Mouse (Mus musculus) CD8-positive naive resting alpha-beta T cell, adult 2 months (primary cell): ENCODE results near the gene Nxph1.

Experiments
- DNase-seq, 2 experiments: peaks; one replicate each; pipeline ENCODE4 v3.0.0; 2022; ENCODE audit warnings: low read depth in 2 of 2, low spot score in 2 of 2

Nxph1 gene

GRCm38 (mm10) chr6:8948131-8948470, at the start of gene Nxph1:
TSS of gene Nxph1 (plus strand) at chr6:8948431.
- DNase-seq: no peak

GRCm38 (mm10) chr6:8900021-8900728, 48.1 kb upstream of the Nxph1 start:
- DNase-seq: no peak

GRCm38 (mm10) chr6:8900729-8901122, 47.5 kb upstream of the Nxph1 start:
- no peak for DNase-seq

GRCm38 (mm10) chr6:8907917-8908316, 40.3 kb upstream of the Nxph1 start:
- no peak for DNase-seq

- no peak for DNase-seq
Measured at GRCm38 (mm10) chr6:8913404-8913803, 34.8 kb upstream of the Nxph1 start.

- no peak for DNase-seq
Measured at GRCm38 (mm10) chr6:8914682-8915081, 33.5 kb upstream of the Nxph1 start.

- DNase-seq: no peak
Measured at GRCm38 (mm10) chr6:8924481-8924880, 23.8 kb upstream of the Nxph1 start.

- DNase-seq: no peak
Measured at GRCm38 (mm10) chr6:8935241-8935640, 13.0 kb upstream of the Nxph1 start.

GRCm38 (mm10) chr6:8935705-8936104, 12.5 kb upstream of the Nxph1 start:
- no peak for DNase-seq

- no peak for DNase-seq
Measured at GRCm38 (mm10) chr6:8936168-8936567, 12.1 kb upstream of the Nxph1 start.

- no peak for DNase-seq
Measured at GRCm38 (mm10) chr6:8948471-8949411, 510 bp downstream of the Nxph1 start.

- DNase-seq: no peak
Measured at GRCm38 (mm10) chr6:8949665-8950201, 1.5 kb downstream of the Nxph1 start.

- DNase-seq: no peak
Measured at GRCm38 (mm10) chr6:8950611-8951325, 2.5 kb downstream of the Nxph1 start.

GRCm38 (mm10) chr6:8951326-8951695, 3.1 kb downstream of the Nxph1 start:
- DNase-seq: no peak

GRCm38 (mm10) chr6:8951884-8952590, 3.8 kb downstream of the Nxph1 start:
- DNase-seq: no peak

GRCm38 (mm10) chr6:8955817-8956529, 7.7 kb downstream of the Nxph1 start:
- no peak for DNase-seq

- DNase-seq: no peak
Measured at GRCm38 (mm10) chr6:8956743-8957528, 8.7 kb downstream of the Nxph1 start.

GRCm38 (mm10) chr6:8957529-8957887, 9.3 kb downstream of the Nxph1 start:
- DNase-seq: no peak

GRCm38 (mm10) chr6:8958081-8958919, 10.1 kb downstream of the Nxph1 start:
- no peak for DNase-seq
